27 mouse cellular contexts compared by ENCODE assay signal in the genomic region with DNA sequence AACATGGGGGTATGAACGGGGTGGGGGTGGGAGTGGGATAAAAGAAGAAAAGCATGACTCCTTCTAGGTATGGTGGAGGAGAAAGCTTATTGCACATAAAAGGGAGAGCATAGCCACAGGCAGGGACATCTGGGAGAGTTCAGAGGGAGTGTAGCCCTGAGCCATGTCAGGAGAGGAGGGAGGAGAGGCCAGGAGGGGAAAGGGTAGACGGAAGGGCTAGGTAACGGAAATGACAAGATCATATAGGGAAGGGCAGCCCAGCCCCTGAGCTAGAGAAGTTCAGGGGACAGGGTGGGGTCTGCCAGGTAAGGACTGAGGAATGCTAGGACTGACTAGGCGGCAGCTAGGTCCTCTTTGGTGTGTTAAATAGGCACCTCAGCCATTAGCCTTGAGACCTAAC. TPM values are rescaled to one million over a fixed set of nuclear protein-coding genes. Genes with fewer than 3 reads are reported as not detected.
DNase-seq lines count a peak whose midpoint lies in the region; ATAC-seq and TF ChIP-seq lines count a peak whose summit lies in the region.
"Had no signal": no experiment of that assay in that cellular context is flagged by ENCODE, and none has a peak within 500 bp of the region (broad histone marks: within the 10 kb centered on the region; RNA-seq: fewer than 3 reads in every experiment).

No protein-coding gene starts in this region.

- 55% methylated on average over 4 of the region's 4 CpGs for WGBS in kidney, postnatal 0 days
- WGBS in embryonic facial prominence, embryonic 11.5 days, result 56% methylated on average over 4 of the region's 4 CpGs
- WGBS in stomach, postnatal 0 days, result 48% methylated on average over 4 of the region's 4 CpGs
- WGBS in hindbrain, embryonic 12.5 days, result 87% methylated on average over 4 of the region's 4 CpGs

- peak overlapping the region; percentile 40; the same call in 1 of the 2 replicates for H3K27ac ChIP-seq in kidney, postnatal 0 days
- no peak overlapping the region for H3K27ac ChIP-seq in embryonic facial prominence, embryonic 11.5 days (replicated peaks; ENCODE audit: low read depth, low read length)
- H3K27ac ChIP-seq in stomach, postnatal 0 days (replicated peaks), result no peak overlapping the region
- no peak overlapping the region for H3K27ac ChIP-seq in hindbrain, embryonic 12.5 days
- H3K27ac ChIP-seq: hindbrain, embryonic 10.5 days; hindbrain, postnatal 0 days; limb, embryonic 15.5 days; liver, embryonic 13.5 days; stomach, embryonic 15.5 days had no signal

- no peak for TF ChIP-seq CTCF in kidney, postnatal 0 days (IDR thresholded peaks at IDR 0.05; ENCODE audit: low read depth)
- TF ChIP-seq CTCF in stomach, postnatal 0 days (IDR thresholded peaks at IDR 0.05; ENCODE audit: low read depth), result no peak

- ATAC-seq in kidney, postnatal 0 days (replicated peaks; ENCODE audit: low FRiP score, low read depth), result 0 out of 2 replicates have a peak, but pooled peaks have one; percentile 30
- ATAC-seq in embryonic facial prominence, embryonic 11.5 days (replicated peaks; ENCODE audit: insufficient number of reproducible peaks, low FRiP score, low TSS enrichment, low read depth), result 0 out of 2 replicates have a peak, but pooled peaks have one; percentile 30
- peak; percentile 55 for ATAC-seq in stomach, postnatal 0 days (ENCODE audit: low FRiP score, low TSS enrichment)
- ATAC-seq in hindbrain, embryonic 12.5 days (ENCODE audit: low FRiP score), result no peak
- ATAC-seq: forebrain, embryonic 14.5 days; hindbrain, postnatal 0 days; midbrain, embryonic 16.5 days had no signal

- TF ChIP-seq EP300 in stomach, postnatal 0 days (optimal IDR thresholded peaks at IDR 0.05), result no peak

- H3K9me3 ChIP-seq in kidney, postnatal 0 days (replicated peaks; ENCODE audit: low read length), result no peaks in the 10 kb centered on the region
- no peaks in the 10 kb centered on the region for H3K9me3 ChIP-seq in embryonic facial prominence, embryonic 11.5 days (replicated peaks; ENCODE audit: control insufficient read depth, low read length)
- H3K9me3 ChIP-seq in stomach, postnatal 0 days (ENCODE audit: control insufficient read depth, low read length), result no peaks in the 10 kb centered on the region
- no peaks in the 10 kb centered on the region for H3K9me3 ChIP-seq in hindbrain, embryonic 12.5 days (replicated peaks)
- H3K9me3 ChIP-seq: hindbrain, embryonic 10.5 days; limb, embryonic 15.5 days; liver, embryonic 13.5 days; stomach, embryonic 15.5 days had no signal

- no peak overlapping the region for H3K4me2 ChIP-seq in kidney, postnatal 0 days (ENCODE audit: low read length)
- H3K4me2 ChIP-seq in embryonic facial prominence, embryonic 11.5 days (ENCODE audit: low read depth, low read length), result no peak overlapping the region
- H3K4me2 ChIP-seq in stomach, postnatal 0 days (replicated peaks; ENCODE audit: low read depth), result no peak overlapping the region
- H3K4me2 ChIP-seq in hindbrain, embryonic 12.5 days (replicated peaks), result no peak overlapping the region
- H3K4me2 ChIP-seq: limb, embryonic 15.5 days; liver, embryonic 13.5 days; stomach, embryonic 15.5 days had no signal

- no peak overlapping the region for H3K4me3 ChIP-seq in kidney, postnatal 0 days (replicated peaks; ENCODE audit: low read depth, low read length)
- no peak overlapping the region for H3K4me3 ChIP-seq in embryonic facial prominence, embryonic 11.5 days (ENCODE audit: low read depth, low read length)
- no peak overlapping the region for H3K4me3 ChIP-seq in stomach, postnatal 0 days (ENCODE audit: low read depth, low read length)
- H3K4me3 ChIP-seq in hindbrain, embryonic 12.5 days, result no peak overlapping the region
- H3K4me3 ChIP-seq: hindbrain, embryonic 10.5 days; limb, embryonic 15.5 days; liver, embryonic 13.5 days; stomach, embryonic 15.5 days had no signal

- H3K27me3 ChIP-seq in kidney, postnatal 0 days (ENCODE audit: insufficient read depth, low read length), result no peaks in the 10 kb centered on the region
- H3K27me3 ChIP-seq in embryonic facial prominence, embryonic 11.5 days (ENCODE audit: control insufficient read depth, insufficient read depth, low read length), result no peaks in the 10 kb centered on the region
- H3K27me3 ChIP-seq in stomach, postnatal 0 days (ENCODE audit: control insufficient read depth, insufficient read depth, low read length), result no peaks in the 10 kb centered on the region
- peaks cover 58% of the 10 kb centered on the region for H3K27me3 ChIP-seq in hindbrain, embryonic 12.5 days
- H3K27me3 ChIP-seq: limb, embryonic 15.5 days; liver, embryonic 13.5 days; stomach, embryonic 15.5 days had no signal

- no peak overlapping the region for H3K9ac ChIP-seq in kidney, postnatal 0 days (ENCODE audit: low read depth, low read length)
- H3K9ac ChIP-seq in embryonic facial prominence, embryonic 11.5 days (replicated peaks; ENCODE audit: low read length), result no peak overlapping the region
- H3K9ac ChIP-seq in stomach, postnatal 0 days (ENCODE audit: low read length), result no peak overlapping the region
- no peak overlapping the region for H3K9ac ChIP-seq in hindbrain, embryonic 12.5 days
- H3K9ac ChIP-seq: limb, embryonic 15.5 days; liver, embryonic 13.5 days; stomach, embryonic 15.5 days had no signal

- H3K36me3 ChIP-seq in kidney, postnatal 0 days (ENCODE audit: insufficient read depth, low read length), result no peaks in the 10 kb centered on the region
- H3K36me3 ChIP-seq in embryonic facial prominence, embryonic 11.5 days (replicated peaks; ENCODE audit: control insufficient read depth, insufficient read depth, low read depth, low read length), result no peaks in the 10 kb centered on the region
- no peaks in the 10 kb centered on the region for H3K36me3 ChIP-seq in stomach, postnatal 0 days (ENCODE audit: control insufficient read depth, insufficient read depth, low read length)
- H3K36me3 ChIP-seq in hindbrain, embryonic 12.5 days, result no peaks in the 10 kb centered on the region
- H3K36me3 ChIP-seq: G1E; hindbrain, embryonic 10.5 days; limb, embryonic 15.5 days; liver, embryonic 13.5 days; stomach, embryonic 15.5 days had no signal

- DNase-seq in kidney, postnatal 0 days (ENCODE audit: low spot score), result peak; percentile 67
- no peak for DNase-seq in kidney, postnatal 10 days
- peak; percentile 74 for DNase-seq in R1 (ENCODE audit: low read depth, low spot score)
- no peak for DNase-seq in embryonic facial prominence, embryonic 11.5 days (ENCODE audit: low spot score)
- no peak for DNase-seq in stomach, postnatal 0 days (ENCODE audit: low spot score)
- no peak for DNase-seq in right cerebral cortex, postnatal 4 days
- DNase-seq: B cell, adult 2 months; cerebellum, adult 18-20 months; cerebellum, postnatal 14 days; gastrocnemius, postnatal 14 days; heart, postnatal 14 days; kidney, adult 8-10 months; layer of hippocampus, postnatal 36 days; left cerebral cortex, postnatal 4 days; liver, embryonic 13.5 days; lung, adult 18-20 months; lung, postnatal 10 days; right cerebral cortex, adult 18-20 months; thymus, postnatal 14 days had no signal

- H3K4me1 ChIP-seq in kidney, postnatal 0 days (replicated peaks; ENCODE audit: insufficient read depth, low read length), result peaks cover 31% of the 10 kb centered on the region
- H3K4me1 ChIP-seq in embryonic facial prominence, embryonic 11.5 days (ENCODE audit: control insufficient read depth, insufficient read depth, low read length), result peaks cover 3% of the 10 kb centered on the region
- no peaks in the 10 kb centered on the region; the same call in 1 of the 2 replicates for H3K4me1 ChIP-seq in stomach, postnatal 0 days (replicated peaks; ENCODE audit: control insufficient read depth, insufficient read depth)
- H3K4me1 ChIP-seq in hindbrain, embryonic 12.5 days, result peaks cover 7% of the 10 kb centered on the region; the same call in 1 of the 2 replicates

RNA-seq across cellular contexts. Expression of gene Hes1, which starts 17.8 kb away (rescaled TPM):
- polyA plus RNA-seq in kidney, postnatal 0 days (2015; fragmentation: Nextera tagmentation; extraction: Ambion mirVana), result 87.1 and 102 TPM in 2 replicates
- polyA plus RNA-seq in embryonic facial prominence, embryonic 11.5 days (2014; fragmentation: Nextera tagmentation; extraction: Ambion mirVana), result 65.0 and 68.1 TPM in 2 replicates
- 66.2 and 73.1 TPM in 2 replicates for polyA plus RNA-seq in stomach, postnatal 0 days (2015; fragmentation: Nextera tagmentation; extraction: Ambion mirVana)
- 39.5 and 40.3 TPM in 2 replicates for polyA plus RNA-seq in hindbrain, embryonic 12.5 days (2016; fragmentation: Nextera tagmentation; extraction: Ambion mirVana)

Comparison
In these comparisons a context has a peak if more than half of its experiments do, and no peak if none do; other contexts are left out.
1. DNase-seq: peak in kidney, postnatal 0 days (single experiment) and R1 (single experiment); none in kidney, postnatal 10 days (single experiment), embryonic facial prominence, embryonic 11.5 days (single experiment), stomach, postnatal 0 days (single experiment) and right cerebral cortex, postnatal 4 days (single experiment).